Mouse (Mus musculus) liver, adult 10 weeks (tissue): ENCODE results near the gene Cnpy2. TPM values are rescaled to one million over a fixed set of nuclear protein-coding genes. Genes with fewer than 3 reads are reported as not detected.

Experiments used
- polyA plus RNA-seq: library from polyadenylated mRNA; stranded (reverse); fragments of 350-450 nt; fragmentation: Illumina TruSeq; extraction: RNeasy Lipid Tissue Mini Kit (QIAGEN cat#74804); gene quantifications from one replicate; pipeline ENCODE4 v1.2.3, GENCODE M21; 2014; ENCODE audit warnings: low read depth, low replicate concordance

Cnpy2 gene
- polyA plus RNA-seq = 59.7 TPM

DNA sequence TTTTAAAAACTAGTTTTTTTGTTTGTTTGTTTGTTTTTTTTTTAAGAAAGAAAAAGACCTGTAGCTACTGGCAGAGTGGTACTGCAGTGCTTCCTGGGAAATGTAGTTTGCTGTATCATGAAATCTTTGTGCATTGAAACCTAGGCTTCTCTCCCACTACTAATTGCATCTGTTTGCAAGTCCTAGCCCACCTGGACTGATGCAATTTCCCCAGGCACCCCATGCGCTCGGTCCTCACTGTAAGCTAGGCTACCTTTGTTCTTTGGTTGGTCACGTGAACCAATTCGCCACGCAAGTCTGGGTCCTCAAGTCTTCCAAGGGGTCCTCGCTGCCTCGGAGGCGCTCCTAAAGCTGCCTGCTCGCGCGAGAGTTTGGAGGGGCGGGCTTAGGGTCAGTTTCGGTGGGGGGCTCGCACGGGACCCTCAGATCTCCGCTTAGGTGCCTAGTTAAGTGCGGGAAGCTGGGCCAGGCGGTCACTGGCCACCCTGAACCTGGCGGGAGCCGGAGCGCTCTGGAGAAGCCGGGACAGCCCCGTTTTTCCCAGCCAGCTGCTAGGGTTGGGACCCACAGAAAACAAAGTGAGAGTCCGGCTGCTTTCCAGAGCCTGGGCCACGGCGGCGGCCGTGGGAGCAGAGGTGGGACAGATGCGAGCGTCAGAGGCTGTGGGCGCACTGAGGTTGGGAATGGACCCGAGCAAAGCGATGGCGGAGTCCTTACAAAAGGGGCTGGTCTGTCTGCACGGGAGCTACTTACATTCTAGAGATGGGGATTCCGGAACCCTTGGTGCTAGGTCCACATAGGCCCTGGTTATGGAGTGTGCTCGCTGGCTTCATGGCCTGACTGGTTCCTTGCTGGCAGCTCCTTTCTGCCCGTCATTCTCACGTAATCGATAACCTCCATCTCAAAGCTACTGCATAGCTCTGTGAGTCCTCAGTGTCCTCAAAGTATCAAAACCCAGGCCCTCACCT, at the start of gene Cnpy2:
Gene Cnpy2, plus strand, starts transcription at position 319 of the 968 bp plus-strand sequence.

DNA sequence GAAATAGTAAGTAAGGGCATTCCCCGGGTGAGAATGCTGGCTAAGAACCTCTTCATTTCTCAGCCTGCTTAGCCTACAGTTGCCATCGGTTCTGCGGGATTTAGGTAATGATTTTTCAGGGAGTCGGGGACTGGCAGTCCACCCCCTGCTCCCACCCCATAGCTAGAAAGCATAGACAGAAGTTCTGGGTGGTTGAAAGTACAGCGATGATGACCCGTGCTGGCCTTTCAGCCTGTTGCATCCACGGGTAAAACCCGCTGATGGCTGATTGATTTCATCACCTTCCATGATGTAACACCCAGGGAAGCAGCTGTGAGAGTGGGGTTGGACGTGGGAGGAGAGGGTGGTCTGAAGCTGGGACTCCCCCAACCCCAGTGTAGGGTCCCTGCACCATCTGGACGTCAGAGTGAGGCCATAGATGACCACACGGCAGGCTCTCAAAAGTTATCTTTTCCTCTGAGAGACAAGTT, 23.5 kb upstream of the Cnpy2 start, which contains the start of gene Il23a:
Gene Il23a, minus strand, starts transcription at position 51 of the 470 bp plus-strand sequence.

DNA sequence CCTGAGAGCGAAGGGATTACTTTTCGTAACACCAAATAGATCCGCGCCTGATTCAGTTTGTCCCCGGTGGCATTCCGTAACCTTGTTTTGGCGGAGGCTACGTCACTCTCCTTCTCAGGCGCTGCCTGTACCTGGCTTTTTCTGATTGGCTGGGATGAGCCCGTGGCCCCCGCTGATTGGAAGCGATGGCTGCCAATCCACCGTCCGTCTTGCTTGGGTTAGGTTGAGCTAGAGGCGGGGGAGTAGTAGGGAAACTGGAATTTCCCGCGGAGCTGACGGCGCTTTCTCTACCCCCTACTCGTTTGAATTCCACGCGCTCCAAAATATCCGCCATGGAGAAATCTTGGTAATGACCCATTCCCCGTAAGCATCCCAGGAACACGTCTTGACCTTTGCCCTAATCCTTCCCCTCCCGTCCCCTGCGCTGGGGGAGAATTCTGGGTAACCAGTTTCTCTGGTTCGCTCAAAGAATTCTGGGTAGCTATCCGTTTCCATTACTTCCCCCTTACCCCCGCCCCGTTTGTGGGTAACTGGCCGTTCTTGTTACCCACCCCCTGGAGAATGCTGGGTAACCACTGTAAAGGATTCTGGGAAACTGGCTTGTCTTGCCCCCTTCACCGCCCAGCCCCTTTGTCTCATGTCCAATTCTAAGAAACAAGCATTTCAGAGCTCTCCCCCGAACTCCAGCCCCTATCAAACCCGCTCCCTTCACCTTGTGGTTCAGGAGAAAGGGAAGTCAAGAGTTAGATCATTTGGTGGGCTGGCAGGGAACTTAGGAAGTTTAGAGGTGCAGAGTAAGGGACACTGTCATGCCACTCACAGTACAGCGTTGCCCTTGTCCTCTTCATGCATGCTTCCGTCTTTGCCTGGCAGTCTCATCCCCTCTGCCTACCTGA, 18.9 kb upstream of the Cnpy2 start, which contains the start of gene Pan2:
Gene Pan2, plus strand, starts transcription at position 210 of the 896 bp plus-strand sequence.

GRCm38 (mm10) chr10:128337306-128338181, 15.3 kb downstream of the Cnpy2 start, which contains the start of gene Cs:
Gene Cs, plus strand, starts transcription at chr10:128337734.

DNA sequence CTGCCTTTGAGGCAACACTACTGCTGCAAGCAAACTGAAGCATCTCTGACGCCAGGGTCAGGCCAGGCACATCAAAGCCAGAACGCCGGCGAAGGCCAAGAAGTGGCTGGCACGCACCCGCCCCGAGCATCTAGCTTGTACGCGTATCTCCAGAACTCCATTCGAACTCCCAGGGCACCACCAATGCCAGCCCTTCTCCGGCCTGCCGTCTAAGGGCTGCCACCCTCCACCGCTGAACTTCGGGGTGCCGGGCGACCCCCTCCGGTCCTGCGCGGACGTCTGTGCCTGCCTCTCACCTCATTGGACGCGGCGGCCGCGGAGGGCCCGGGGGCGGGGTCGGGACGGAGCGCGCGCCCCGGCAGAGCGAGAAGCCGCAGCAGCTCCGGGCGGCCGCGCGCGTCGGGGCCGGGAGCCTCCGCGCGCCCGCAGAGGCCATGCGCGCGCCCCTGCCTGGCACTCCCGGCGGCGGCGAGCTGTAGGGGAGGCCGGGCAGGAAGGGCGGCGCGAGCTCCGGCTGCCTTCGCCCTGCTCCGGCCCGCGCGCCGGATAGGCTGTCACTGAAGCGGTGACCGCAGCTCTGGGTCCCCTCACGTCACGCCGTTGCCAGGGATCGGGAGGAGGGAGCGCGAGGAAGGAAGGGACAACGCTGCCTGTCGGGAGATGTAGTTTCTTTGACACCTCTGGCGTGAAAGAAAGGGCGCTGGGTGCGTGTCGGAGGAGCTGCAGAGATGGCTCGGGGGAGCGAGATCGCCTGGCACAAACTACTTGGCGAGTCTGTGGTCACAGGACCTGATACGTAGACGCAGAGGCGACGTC, 46.4 kb downstream of the Cnpy2 start, which contains the start of gene Coq10a:
Gene Coq10a, minus strand, starts transcription at position 596 of the 816 bp plus-strand sequence.

DNA sequence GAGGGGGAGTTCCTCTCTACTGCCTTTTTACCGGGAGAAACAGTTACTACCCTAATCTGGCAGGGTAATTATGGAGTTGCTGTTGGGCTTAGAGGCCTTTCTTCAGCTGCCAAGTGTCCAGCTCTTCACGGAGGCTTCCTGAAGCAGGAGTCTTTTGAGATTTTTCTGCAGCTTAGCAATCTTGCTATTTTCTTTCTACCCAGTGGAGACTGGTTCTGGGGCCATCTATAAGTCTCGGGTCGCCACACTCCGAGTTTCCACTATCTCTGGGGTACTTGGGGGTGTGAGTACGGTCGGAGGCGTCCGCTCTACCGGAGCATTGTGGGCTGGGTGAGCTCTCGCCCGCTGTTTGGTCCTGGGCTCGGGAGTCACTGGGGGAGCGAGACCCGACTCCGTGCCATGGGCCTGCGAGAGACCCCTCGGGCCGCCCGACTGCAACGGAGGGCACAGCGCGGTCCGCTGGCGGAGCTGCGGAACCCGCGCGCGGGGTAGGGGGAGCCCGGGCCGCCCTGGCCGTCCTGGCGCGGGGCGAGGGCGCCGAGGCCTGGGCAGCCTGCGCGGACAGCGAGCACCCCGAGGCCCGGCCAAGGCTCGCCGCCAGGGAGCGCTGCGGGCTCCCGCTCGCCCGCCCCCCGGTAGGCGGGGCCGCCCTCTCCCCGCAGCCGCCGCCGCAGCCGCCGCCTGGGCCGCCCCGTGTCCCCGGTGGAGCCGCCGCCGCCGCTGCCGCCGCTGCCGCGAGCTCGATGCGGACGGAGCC, 54.4 kb downstream of the Cnpy2 start, which contains the start of gene Ankrd52:
Gene Ankrd52, plus strand, starts transcription at position 661 of the 757 bp plus-strand sequence.

Other genes starting within 250 kb of the Cnpy2 start
- 730 TPM for gene Atp5b, start 239.2 kb upstream of the Cnpy2 start, polyA plus RNA-seq
- 5.9 TPM for gene Baz2a, start 230.9 kb upstream of the Cnpy2 start, polyA plus RNA-seq
- 5.7 TPM for gene Rbms2, start 142.2 kb upstream of the Cnpy2 start, polyA plus RNA-seq
- 171 TPM for gene Gls2, start 128.0 kb upstream of the Cnpy2 start, polyA plus RNA-seq
- gene Spryd4, start 110.7 kb upstream of the Cnpy2 start, polyA plus RNA-seq = 23.2 TPM
- not detected for gene Mip, start 96.6 kb upstream of the Cnpy2 start, polyA plus RNA-seq
- 0.69 TPM for gene Timeless, start 90.4 kb upstream of the Cnpy2 start, polyA plus RNA-seq
- gene Apon, start 68.4 kb upstream of the Cnpy2 start, polyA plus RNA-seq = 346 TPM
- 593 TPM for gene Apof, start 53.8 kb upstream of the Cnpy2 start, polyA plus RNA-seq
- 18.9 TPM for gene Stat2, start 51.9 kb upstream of the Cnpy2 start, polyA plus RNA-seq
- gene Il23a, start 23.7 kb upstream of the Cnpy2 start, polyA plus RNA-seq = not detected
- 6.5 TPM for gene Pan2, start 19.1 kb upstream of the Cnpy2 start, polyA plus RNA-seq
- 53.8 TPM for gene Cs, start 15.3 kb downstream of the Cnpy2 start, polyA plus RNA-seq
- 18.8 TPM for gene Coq10a, start 46.5 kb downstream of the Cnpy2 start, polyA plus RNA-seq
- 3.7 TPM for gene Ankrd52, start 54.7 kb downstream of the Cnpy2 start, polyA plus RNA-seq
- gene Slc39a5, start 78.8 kb downstream of the Cnpy2 start, polyA plus RNA-seq = not detected
- gene Nabp2, start 89.0 kb downstream of the Cnpy2 start, polyA plus RNA-seq = 26.7 TPM
- gene Rnf41, start 89.2 kb downstream of the Cnpy2 start, polyA plus RNA-seq = 2.3 TPM
- 34.1 TPM for gene Smarcc2, start 136.8 kb downstream of the Cnpy2 start, polyA plus RNA-seq
- gene Myl6, start 171.7 kb downstream of the Cnpy2 start, polyA plus RNA-seq = 58.1 TPM
- gene Myl6b, start 176.2 kb downstream of the Cnpy2 start, polyA plus RNA-seq = not detected
- gene Esyt1, start 203.4 kb downstream of the Cnpy2 start, polyA plus RNA-seq = 1.4 TPM
- gene Zc3h10, start 225.3 kb downstream of the Cnpy2 start, polyA plus RNA-seq = 0.85 TPM
- gene Rpl41, start 226.8 kb downstream of the Cnpy2 start, polyA plus RNA-seq = 17.9 TPM
- gene Pa2g4, start 243.5 kb downstream of the Cnpy2 start, polyA plus RNA-seq = 57.7 TPM